Mouse (Mus musculus): ENCODE measurements around the gene Cgn.
"Not testable (repeated sequence)": the region's sequence is repeated elsewhere in the genome, so short reads cannot be mapped to it uniquely, and the experiment has no call there.

DNA sequence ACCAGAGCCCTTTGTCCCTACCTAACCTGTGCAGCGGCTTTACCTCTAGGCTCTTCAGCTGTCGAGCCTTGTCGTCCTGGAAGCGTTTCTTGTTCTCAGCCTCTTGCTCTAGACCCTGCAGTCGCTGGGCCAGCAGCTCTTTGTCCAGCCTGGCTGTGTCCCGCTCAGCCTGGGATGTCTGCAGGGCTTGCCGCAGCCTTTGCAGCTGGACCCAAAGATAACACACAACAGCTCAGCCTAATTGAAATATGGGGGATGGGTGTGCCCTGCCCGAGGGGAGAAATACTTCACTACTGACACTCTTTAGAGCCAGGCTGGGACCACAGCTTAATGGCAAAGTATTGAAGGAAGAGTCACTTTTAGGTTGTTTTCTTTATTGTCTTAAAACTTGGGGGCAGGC is 20.8 kb downstream of the Cgn start:
- not testable (repeated sequence) for TF ChIP-seq GABPA (IDR thresholded peaks at IDR 0.05; ENCODE audit: insufficient replicate concordance, low read depth, low read length); ZMIZ1 (IDR thresholded peaks at IDR 0.05; ENCODE audit: low read depth, low read length); E2F4 (IDR thresholded peaks at IDR 0.05; ENCODE audit: insufficient replicate concordance, low read depth, low read length); BHLHE40 (IDR thresholded peaks at IDR 0.05; ENCODE audit: low read depth, low read length); CTCF (conservative IDR thresholded peaks at IDR 0.05 in 1 of 2, IDR thresholded peaks at IDR 0.05 in 1 of 2; ENCODE audit: low read depth in 2 of 2, low read length in 2 of 2); JUN (IDR thresholded peaks at IDR 0.05; ENCODE audit: insufficient read depth, low read depth, low read length); USF2 (conservative IDR thresholded peaks at IDR 0.05; ENCODE audit: low read depth, low read length); EP300 (IDR thresholded peaks at IDR 0.05; ENCODE audit: low read length); RAD21 (IDR thresholded peaks at IDR 0.05; ENCODE audit: low read depth, low read length); NRF1 (IDR thresholded peaks at IDR 0.05; ENCODE audit: low read depth, low read length)

Measured in CH12.LX (cell line).